Mouse (Mus musculus): Measurements from ENCODE around the gene Pipox. TPM values are rescaled to one million over a fixed set of nuclear protein-coding genes. Genes with fewer than 3 reads are reported as not detected.
A peak's percentile ranks its signal among the peaks of the same experiment; 100 is the strongest.

Pipox gene
- polyA plus RNA-seq, 1 experiment from 2014 or later, result 5.5 TPM

GRCm38 (mm10) chr11:77855396-77855795, 38.5 kb downstream of the Pipox start:
- peak overlapping the region; percentile 83 for H3K27ac ChIP-seq (replicated peaks)
- H3K4me2 ChIP-seq, result no peak overlapping the region
- peaks cover 92% of the 10 kb centered on the region for H3K4me1 ChIP-seq
- peaks cover 31% of the 10 kb centered on the region for H3K36me3 ChIP-seq
- WGBS, result 12% methylated on average over 15 of the region's 15 CpGs
- ATAC-seq (ENCODE audit: low FRiP score), result no peak
- H3K9me3 ChIP-seq (replicated peaks), result no peaks in the 10 kb centered on the region
- H3K9ac ChIP-seq (replicated peaks), result peak overlapping the region; percentile 36; the same call in 1 of the 2 replicates
- H3K27me3 ChIP-seq (replicated peaks), result peaks cover 6% of the 10 kb centered on the region
- H3K4me3 ChIP-seq (replicated peaks), result no peak overlapping the region

GRCm38 (mm10) chr11:77854641-77855040, 39.3 kb downstream of the Pipox start:
- H3K27ac ChIP-seq (replicated peaks), result peak overlapping the region; percentile 83
- H3K27me3 ChIP-seq (replicated peaks), result 0 out of 2 replicates have a peak, but pooled peaks cover 2% of the 10 kb centered on the region
- H3K4me3 ChIP-seq (replicated peaks), result no peak overlapping the region
- peaks cover 24% of the 10 kb centered on the region for H3K36me3 ChIP-seq
- H3K9me3 ChIP-seq (replicated peaks), result no peaks in the 10 kb centered on the region
- peaks cover 92% of the 10 kb centered on the region for H3K4me1 ChIP-seq
- no peak overlapping the region for H3K4me2 ChIP-seq
- ATAC-seq (ENCODE audit: low FRiP score), result no peak
- H3K9ac ChIP-seq (replicated peaks), result no peak overlapping the region; the same call in 1 of the 2 replicates
- WGBS, result 42% methylated on average over 3 of the region's 3 CpGs

GRCm38 (mm10) chr11:77852941-77853668, 40.8 kb downstream of the Pipox start:
- no peak for ATAC-seq (ENCODE audit: low FRiP score)
- 95% methylated on average over 17 of the region's 17 CpGs for WGBS
- H3K4me3 ChIP-seq (replicated peaks), result no peak overlapping the region
- peak overlapping the region; percentile 83 for H3K27ac ChIP-seq (replicated peaks)
- peaks cover 20% of the 10 kb centered on the region for H3K36me3 ChIP-seq
- H3K9me3 ChIP-seq (replicated peaks), result no peaks in the 10 kb centered on the region
- peaks cover 92% of the 10 kb centered on the region for H3K4me1 ChIP-seq
- H3K27me3 ChIP-seq (replicated peaks), result 0 out of 2 replicates have a peak, but pooled peaks cover 2% of the 10 kb centered on the region
- H3K9ac ChIP-seq (replicated peaks), result no peak overlapping the region
- H3K4me2 ChIP-seq, result no peak overlapping the region

GRCm38 (mm10) chr11:77852195-77852594, 41.7 kb downstream of the Pipox start:
- Histone ChIP-seq H3K9me3 (replicated peaks) (no peaks in the 10 kb centered on the region), H3K4me1 (peaks cover 92% of the 10 kb centered on the region), H3K4me2 (no peak overlapping the region), H3K27ac (replicated peaks) (no peak overlapping the region; the same call in 1 of the 2 replicates), H3K36me3 (peaks cover 24% of the 10 kb centered on the region), H3K9ac (replicated peaks) (no peak overlapping the region), H3K27me3 (replicated peaks) (no peaks in the 10 kb centered on the region), H3K4me3 (replicated peaks) (no peak overlapping the region)
- ATAC-seq (ENCODE audit: low FRiP score), result no peak
- 65% methylated on average over 3 of the region's 3 CpGs for WGBS

GRCm38 (mm10) chr11:77851483-77852010, 42.3 kb downstream of the Pipox start:
- no peaks in the 10 kb centered on the region for H3K9me3 ChIP-seq (replicated peaks)

GRCm38 (mm10) chr11:77850401-77851244, 43.3 kb downstream of the Pipox start:
- Histone ChIP-seq H3K4me2 (peak overlapping the region; percentile 38), H3K9ac (replicated peaks) (no peak overlapping the region; the same call in 1 of the 2 replicates), H3K4me3 (replicated peaks) (no peak overlapping the region), H3K27me3 (replicated peaks) (no peaks in the 10 kb centered on the region), H3K36me3 (peaks cover 40% of the 10 kb centered on the region), H3K27ac (replicated peaks) (peak overlapping the region; percentile 88), H3K9me3 (replicated peaks) (no peaks in the 10 kb centered on the region), H3K4me1 (peaks cover 81% of the 10 kb centered on the region)
- WGBS, result 32% methylated on average over 24 of the region's 24 CpGs
- ATAC-seq (ENCODE audit: low FRiP score), result peak; percentile 80

More at GRCm38 (mm10) chr11:77851483-77852010, 42.3 kb downstream of the Pipox start:
- 0 out of 2 replicates have a peak, but pooled peaks have one; percentile 11 for ATAC-seq (ENCODE audit: low FRiP score)
- Histone ChIP-seq H3K4me2 (peak overlapping the region; percentile 38; the same call in 1 of the 2 replicates), H3K9ac (replicated peaks) (0 out of 2 replicates have a peak overlapping the region, but pooled peaks have one; percentile 38), H3K4me3 (replicated peaks) (no peak overlapping the region), H3K27ac (replicated peaks) (peak overlapping the region; percentile 88), H3K36me3 (peaks cover 31% of the 10 kb centered on the region), H3K27me3 (replicated peaks) (no peaks in the 10 kb centered on the region), H3K4me1 (peaks cover 90% of the 10 kb centered on the region)
- 62% methylated on average over 6 of the region's 6 CpGs for WGBS

GRCm38 (mm10) chr11:77849151-77849550, 44.7 kb downstream of the Pipox start:
- Histone ChIP-seq H3K4me2 (no peak overlapping the region), H3K27ac (replicated peaks) (peak overlapping the region; percentile 72; the same call in 1 of the 2 replicates), H3K27me3 (replicated peaks) (no peaks in the 10 kb centered on the region), H3K9ac (replicated peaks) (no peak overlapping the region), H3K4me1 (peaks cover 70% of the 10 kb centered on the region), H3K4me3 (replicated peaks) (no peak overlapping the region), H3K36me3 (peaks cover 52% of the 10 kb centered on the region), H3K9me3 (replicated peaks) (no peaks in the 10 kb centered on the region)
- 83% methylated on average over 7 of the region's 7 CpGs for WGBS
- no peak for ATAC-seq (ENCODE audit: low FRiP score)

GRCm38 (mm10) chr11:77848131-77848530, 45.8 kb downstream of the Pipox start:
- no peaks in the 10 kb centered on the region for H3K9me3 ChIP-seq (replicated peaks)
- H3K36me3 ChIP-seq, result peaks cover 47% of the 10 kb centered on the region
- H3K27me3 ChIP-seq (replicated peaks), result no peaks in the 10 kb centered on the region
- no peak for ATAC-seq (ENCODE audit: low FRiP score)
- peaks cover 69% of the 10 kb centered on the region for H3K4me1 ChIP-seq
- WGBS, result 11% methylated on average over 5 of the region's 5 CpGs
- peak overlapping the region; percentile 72 for H3K27ac ChIP-seq (replicated peaks)
- no peak overlapping the region for H3K4me2 ChIP-seq
- H3K4me3 ChIP-seq (replicated peaks), result no peak overlapping the region
- H3K9ac ChIP-seq (replicated peaks), result 0 out of 2 replicates have a peak overlapping the region, but pooled peaks have one; percentile 20

- 43% methylated on average over 9 of the region's 9 CpGs for WGBS
- H3K4me2 ChIP-seq, result no peak overlapping the region
- H3K9ac ChIP-seq (replicated peaks), result peak overlapping the region; percentile 20; the same call in 1 of the 2 replicates
- H3K36me3 ChIP-seq, result peaks cover 48% of the 10 kb centered on the region
- H3K9me3 ChIP-seq (replicated peaks), result no peaks in the 10 kb centered on the region
- no peaks in the 10 kb centered on the region for H3K27me3 ChIP-seq (replicated peaks)
- no peak overlapping the region for H3K4me3 ChIP-seq (replicated peaks)
- H3K4me1 ChIP-seq, result peaks cover 70% of the 10 kb centered on the region
- peak overlapping the region; percentile 72 for H3K27ac ChIP-seq (replicated peaks)
- ATAC-seq (ENCODE audit: low FRiP score), result no peak
Measured at GRCm38 (mm10) chr11:77847599-77848128, 46.2 kb downstream of the Pipox start.

GRCm38 (mm10) chr11:77843906-77844200, 50.0 kb downstream of the Pipox start:
- no peak overlapping the region for H3K4me3 ChIP-seq (replicated peaks)
- WGBS, result 28% methylated on average over 4 of the region's 4 CpGs
- H3K9me3 ChIP-seq (replicated peaks), result no peaks in the 10 kb centered on the region
- ATAC-seq (ENCODE audit: low FRiP score), result peak; percentile 48; the same call in 1 of the 2 replicates
- no peaks in the 10 kb centered on the region for H3K27me3 ChIP-seq (replicated peaks)
- H3K4me1 ChIP-seq, result peaks cover 63% of the 10 kb centered on the region
- no peak overlapping the region for H3K4me2 ChIP-seq
- no peak overlapping the region for H3K9ac ChIP-seq (replicated peaks)
- H3K27ac ChIP-seq (replicated peaks), result peak overlapping the region; percentile 73
- peaks cover 60% of the 10 kb centered on the region for H3K36me3 ChIP-seq
